Mouse (Mus musculus) bone marrow, adult 2 months (tissue): ENCODE data around the gene Mgam.

ENCODE experiments used
- CTCF ChIP-seq: fragments of 200-500 bp; IDR thresholded peaks from 2 replicates; pipeline ENCODE4 v1.5.1; 2011; ENCODE audit warnings: low read length, control low read depth; ENCODE audit not compliant: control insufficient read depth, insufficient read depth
- POLR2A ChIP-seq: fragments of 200-500 bp; IDR thresholded peaks from 2 replicates; pipeline ENCODE4 v1.6.1; 2011; ENCODE audit warnings: low read depth, mild to moderate bottlenecking, control low read depth, low read length, borderline replicate concordance; ENCODE audit not compliant: control insufficient read depth

GRCm38 (mm10) chr6:40613260-40613852 lies 15.3 kb upstream of the Mgam start, which contains the start of gene Tas2r138:
- no peak for TF ChIP-seq POLR2A
- TF ChIP-seq CTCF, result no peak
